Mouse (Mus musculus): Measurements from ENCODE around the gene Zfr2.

DNA sequence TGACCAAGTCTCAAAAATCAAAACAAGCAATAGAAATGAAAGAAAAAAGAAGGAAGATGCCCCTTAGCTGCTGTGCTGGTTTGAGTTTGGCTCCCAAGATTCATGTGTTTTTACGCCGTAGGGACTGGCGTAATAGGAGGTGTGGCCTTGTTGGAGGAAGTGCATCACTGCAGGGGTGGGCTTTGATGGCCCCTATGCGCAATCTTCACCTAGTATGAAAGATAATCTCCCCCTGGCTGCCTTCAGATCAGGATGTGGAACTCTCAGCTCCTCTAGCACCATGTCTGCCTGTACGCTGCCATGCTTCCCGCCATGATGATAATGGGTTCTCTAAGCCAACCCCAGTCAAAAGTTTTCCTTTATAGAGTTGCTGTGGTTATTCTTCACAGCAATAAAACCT, 16.7 kb upstream of the Zfr2 start:
- TF ChIP-seq CTCF (IDR thresholded peaks at IDR 0.05; ENCODE audit: borderline replicate concordance, insufficient read depth, low read depth, low read length) (no peak), POLR2A (IDR thresholded peaks at IDR 0.05; ENCODE audit: borderline replicate concordance, insufficient read depth, low read length) (no peak)
